Mouse (Mus musculus) cortical plate, adult 2 months (tissue): Measurements from ENCODE around the gene Pcsk4.

Experiments
- CTCF ChIP-seq: fragments of 200-500 bp; IDR thresholded peaks from 2 replicates; pipeline ENCODE4 v1.5.1; 2011; ENCODE audit warnings: mild to moderate bottlenecking, control low read depth, low read length; ENCODE audit not compliant: insufficient read depth; ENCODE audit errors: extremely low read depth
- POLR2A ChIP-seq: fragments of 200-500 bp; IDR thresholded peaks from 2 replicates; pipeline ENCODE4 v1.6.1; 2011; ENCODE audit warnings: mild to moderate bottlenecking, low read length, control low read depth; ENCODE audit not compliant: insufficient read depth; ENCODE audit errors: extremely low read depth

GRCm38 (mm10) chr10:80345122-80345521, 15.8 kb upstream of the Pcsk4 start:
- TF ChIP-seq POLR2A: no peak
- TF ChIP-seq CTCF: no peak
